Mouse (Mus musculus) G1E (cell line): ENCODE results near the gene Efna2.

Experiments used
- CTCF ChIP-seq: IDR thresholded peaks from 2 replicates; pipeline ENCODE4 v1.5.1; 2012; ENCODE audit warnings: low read depth, low read length, inconsistent platforms, mixed read lengths
- GATA2 ChIP-seq: IDR thresholded peaks from 2 replicates; pipeline ENCODE4 v1.6.1; 2012; ENCODE audit warnings: low read depth, low read length, inconsistent platforms, borderline replicate concordance
- TAL1 ChIP-seq: conservative IDR thresholded peaks from 2 replicates; pipeline ENCODE4 v1.6.1; 2012; ENCODE audit warnings: low read depth, low read length, inconsistent platforms, mixed read lengths

- TF ChIP-seq CTCF (peak; percentile 64), GATA2 (no peak), TAL1 (no peak)
These were observed 3.6 kb upstream of the Efna2 start for GRCm38 (mm10) chr10:80175536-80176269.
